Mouse (Mus musculus): ENCODE measurements around the gene Gm1979. TPM values are rescaled to one million over a fixed set of nuclear protein-coding genes. Genes with fewer than 3 reads are reported as not detected.
"Not testable (repeated sequence)": the region's sequence is repeated elsewhere in the genome, so short reads cannot be mapped to it uniquely, and the experiment has no call there.

The Gm1979 gene
- polyA plus RNA-seq (2012; rRNA removed), result not detected in 2 replicates

DNA sequence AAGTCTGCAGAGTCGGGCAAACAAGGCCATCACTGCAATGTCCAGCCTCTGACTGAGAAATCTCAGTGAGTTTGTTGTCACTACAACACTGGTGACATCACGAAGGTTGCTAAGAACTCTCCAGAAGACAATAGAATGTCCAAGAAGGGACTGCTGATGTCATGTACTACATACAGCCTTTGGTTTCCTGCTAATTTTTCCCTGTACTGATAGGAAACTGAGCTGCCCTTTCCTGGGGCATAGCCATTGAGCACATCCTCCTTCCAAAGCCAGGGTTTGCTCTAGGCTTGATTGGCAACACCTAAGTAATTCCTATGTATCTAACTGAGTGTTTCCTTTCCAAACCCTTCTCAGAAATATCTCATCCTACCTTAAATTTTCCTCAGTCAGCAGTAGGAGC is at the start of gene Gm1979:
Gene Gm1979 (minus strand): TSS at position 101 of the 400 bp plus-strand sequence.
- not testable (repeated sequence) for DNase-seq (ENCODE audit: low read depth)

DNA sequence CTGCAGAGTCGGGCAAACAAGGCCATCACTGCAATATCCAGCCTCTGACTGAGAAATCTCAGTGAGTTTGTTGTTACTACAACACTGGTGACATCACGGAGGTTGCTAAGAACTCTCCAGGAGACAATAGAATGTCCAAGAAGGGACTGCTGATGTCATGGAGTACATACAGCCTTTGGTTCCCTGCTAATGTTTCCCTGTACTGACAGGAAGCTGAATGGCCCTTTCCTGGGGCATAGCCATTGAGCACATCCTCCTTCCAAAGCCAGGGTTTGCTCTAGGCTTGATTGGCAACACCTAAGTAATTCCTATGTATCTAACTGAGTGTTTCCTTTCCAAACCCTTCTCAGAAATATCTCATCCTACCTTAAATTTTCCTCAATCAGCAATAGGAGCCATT is 34.9 kb upstream of the Gm1979 start, which contains the start of gene Speer4a:
Gene Speer4a (minus strand): TSS at position 101 of the 400 bp plus-strand sequence.
- not testable (repeated sequence) for DNase-seq (ENCODE audit: low read depth)

DNA sequence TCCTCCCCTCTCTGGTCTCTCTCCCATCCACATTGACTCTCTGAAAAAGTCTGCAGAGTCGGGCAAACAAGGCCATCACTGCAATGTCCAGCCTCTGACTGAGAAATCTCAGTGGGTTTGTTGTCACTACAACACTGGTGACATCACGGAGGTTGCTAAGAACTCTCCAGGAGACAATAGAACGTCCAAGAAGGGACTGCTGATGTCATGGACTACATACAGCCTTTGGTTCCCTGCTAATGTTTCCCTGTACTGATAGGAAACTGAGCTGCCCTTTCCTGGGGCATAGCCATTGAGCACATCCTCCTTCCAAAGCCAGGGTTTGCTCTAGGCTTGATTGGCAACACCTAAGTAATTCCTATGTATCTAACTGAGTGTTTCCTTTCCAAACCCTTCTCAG is 18.2 kb upstream of the Gm1979 start, which contains the start of gene Gm5862:
Gene Gm5862 (minus strand): TSS at position 101 of the 400 bp plus-strand sequence.
- not testable (repeated sequence) for DNase-seq (ENCODE audit: low read depth)

GRCm38 (mm10) chr5:26007697-26008096 is 3.1 kb upstream of the Gm1979 start:
- not testable (repeated sequence) for DNase-seq (ENCODE audit: low read depth)

DNA sequence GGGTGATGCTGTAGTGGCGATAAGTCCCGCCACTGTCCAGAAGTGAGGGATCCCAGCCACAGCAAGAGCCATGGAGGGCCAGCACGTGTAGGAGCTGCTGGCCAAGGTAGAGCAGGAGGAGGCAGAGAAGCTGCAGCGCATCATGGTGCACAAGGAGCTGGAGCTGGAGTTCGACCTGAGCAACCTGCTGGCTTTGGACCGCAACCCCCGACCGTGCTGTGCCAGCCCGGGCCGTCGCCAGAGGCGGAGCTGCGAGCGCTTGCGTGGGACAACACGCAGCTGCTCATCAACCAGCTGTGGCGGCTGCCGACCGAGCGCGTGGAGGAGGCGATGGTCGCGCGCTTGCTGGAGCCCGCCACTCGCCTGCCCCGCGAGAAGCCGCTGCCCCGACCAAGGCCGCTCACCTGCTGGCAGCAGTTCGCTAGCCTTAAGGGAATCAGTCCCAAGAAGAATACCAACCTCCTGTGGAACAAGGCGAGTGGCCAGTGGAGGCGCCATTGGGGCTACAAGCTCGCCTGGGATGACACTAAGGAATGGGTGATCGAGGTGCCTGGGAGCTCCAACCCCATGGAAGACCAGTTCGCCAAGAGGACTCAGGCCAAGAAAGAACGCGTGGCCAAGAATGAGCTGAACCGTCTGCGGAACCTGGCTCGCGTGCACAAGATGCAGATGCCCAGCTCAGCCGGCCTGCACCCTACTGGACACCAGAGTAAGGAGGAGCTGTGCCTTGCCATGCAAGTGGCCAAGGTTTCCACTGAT is 2.5 kb upstream of the Gm1979 start:
- DNase-seq (ENCODE audit: low read depth), result peak; percentile 70

DNA sequence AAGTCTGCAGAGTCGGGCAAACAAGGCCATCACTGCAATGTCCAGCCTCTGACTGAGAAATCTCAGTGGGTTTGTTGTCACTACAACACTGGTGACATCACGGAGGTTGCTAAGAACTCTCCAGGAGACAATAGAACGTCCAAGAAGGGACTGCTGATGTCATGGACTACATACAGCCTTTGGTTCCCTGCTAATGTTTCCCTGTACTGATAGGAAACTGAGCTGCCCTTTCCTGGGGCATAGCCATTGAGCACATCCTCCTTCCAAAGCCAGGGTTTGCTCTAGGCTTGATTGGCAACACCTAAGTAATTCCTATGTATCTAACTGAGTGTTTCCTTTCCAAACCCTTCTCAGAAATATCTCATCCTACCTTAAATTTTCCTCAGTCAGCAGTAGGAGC is 16.0 kb downstream of the Gm1979 start, which contains the start of gene Gm21698:
Gene Gm21698 (minus strand): TSS at position 101 of the 400 bp plus-strand sequence.
- DNase-seq (ENCODE audit: low read depth), result not testable (repeated sequence)

GRCm38 (mm10) chr5:25972563-25972962 is 32.0 kb downstream of the Gm1979 start, which contains the start of gene Gm21680:
TSS of gene Gm21680 (minus strand) at chr5:25972663.
- not testable (repeated sequence) for DNase-seq (ENCODE audit: low read depth)

GRCm38 (mm10) chr5:25957050-25957449 is 47.5 kb downstream of the Gm1979 start:
- not testable (repeated sequence) for DNase-seq (ENCODE audit: low read depth)

DNA sequence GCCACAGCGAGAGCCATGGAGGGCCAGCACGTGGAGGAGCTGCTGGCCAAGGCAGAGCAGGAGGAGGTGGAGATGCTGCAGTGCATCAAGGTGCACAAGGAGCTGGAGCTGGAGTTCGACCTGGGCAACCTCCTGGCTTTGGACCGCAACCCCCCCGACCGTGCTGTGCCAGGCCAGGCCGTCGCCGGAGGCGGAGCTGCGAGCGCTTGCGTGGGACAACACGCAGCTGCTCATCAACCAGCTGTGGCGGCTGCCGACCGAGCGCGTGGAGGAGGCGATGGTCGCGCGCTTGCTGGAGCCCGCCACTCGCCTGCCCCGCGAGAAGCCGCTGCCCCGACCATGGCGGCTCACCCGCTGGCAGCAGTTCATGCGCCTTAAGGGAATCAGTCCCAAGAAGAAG is 48.0 kb downstream of the Gm1979 start:
- DNase-seq (ENCODE audit: low read depth), result peak; percentile 32

DNA sequence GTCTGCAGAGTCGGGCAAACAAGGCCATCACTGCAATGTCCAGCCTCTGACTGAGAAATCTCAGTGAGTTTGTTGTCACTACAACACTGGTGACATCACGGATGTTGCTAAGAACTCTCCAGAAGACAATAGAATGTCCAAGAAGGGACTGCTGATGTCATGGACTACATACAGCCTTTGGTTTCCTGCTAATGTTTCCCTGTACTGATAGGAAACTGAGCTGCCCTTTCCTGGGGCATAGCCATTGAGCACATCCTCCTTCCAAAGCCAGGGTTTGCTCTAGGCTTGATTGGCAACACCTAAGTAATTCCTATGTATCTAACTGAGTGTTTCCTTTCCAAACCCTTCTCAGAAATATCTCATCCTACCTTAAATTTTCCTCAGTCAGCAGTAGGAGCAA is 50.3 kb downstream of the Gm1979 start, which contains the start of gene Gm21671:
Gene Gm21671 (minus strand): TSS at position 101 of the 400 bp plus-strand sequence.
- not testable (repeated sequence) for DNase-seq (ENCODE audit: low read depth)

Other genes starting within 250 kb of the Gm1979 start
- gene Actr3b, start 244.8 kb downstream of the Gm1979 start, polyA plus RNA-seq (2012; rRNA removed), result 15.5 and 18.0 TPM in 2 replicates
- not detected in 2 replicates for gene Gm21663, start 62.4 kb downstream of the Gm1979 start, polyA plus RNA-seq (2012; rRNA removed)
- gene Gm21671, start 50.4 kb downstream of the Gm1979 start, polyA plus RNA-seq (2012; rRNA removed), result not detected in 2 replicates
- gene Gm21680, start 32.1 kb downstream of the Gm1979 start, polyA plus RNA-seq (2012; rRNA removed), result not detected in 2 replicates
- not detected in 2 replicates for gene Gm21698, start 16.1 kb downstream of the Gm1979 start, polyA plus RNA-seq (2012; rRNA removed)
- not detected in 2 replicates for gene Gm5862, start 18.1 kb upstream of the Gm1979 start, polyA plus RNA-seq (2012; rRNA removed)
- gene Speer4a, start 34.8 kb upstream of the Gm1979 start, polyA plus RNA-seq (2012; rRNA removed), result 0.04 TPM in 1 of 2 replicates, not detected in the other
- not detected in 2 replicates for gene Gm7347, start 53.8 kb upstream of the Gm1979 start, polyA plus RNA-seq (2012; rRNA removed)
- gene Gm10471, start 84.5 kb upstream of the Gm1979 start, polyA plus RNA-seq (2012; rRNA removed), result not detected in 2 replicates
- not detected in 2 replicates for gene 5031410I06Rik, start 100.6 kb upstream of the Gm1979 start, polyA plus RNA-seq (2012; rRNA removed)
- not detected in 2 replicates for gene Gm10220, start 116.6 kb upstream of the Gm1979 start, polyA plus RNA-seq (2012; rRNA removed)

Data from brain, embryonic 14.5 days (tissue).